Mouse (Mus musculus) intestine, postnatal 0 days (tissue): ENCODE data around the gene Mcrip1. TPM values are rescaled to one million over a fixed set of nuclear protein-coding genes. Genes with fewer than 3 reads are reported as not detected.

Experiments used
- ATAC-seq: fragments of 200-750 bp; cut with Nextera tagmentation; 2 replicates; pipeline ENCODE4 v1.8.0; 2017; ENCODE audit warnings: mild to moderate bottlenecking, moderate TSS enrichment, moderate library complexity
- H3K27ac ChIP-seq: fragments of 300-500 bp; sonication (generic); 2 replicates; pipeline ENCODE4 v1.5.1; 2014; ENCODE audit warnings: mild to moderate bottlenecking, low read depth, low read length, moderate library complexity
- H3K27me3 ChIP-seq: fragments of 300-500 bp; sonication (generic); replicated peaks from 2 replicates; pipeline ENCODE4 v1.6.1; 2014; ENCODE audit warnings: low read length, mixed read lengths; ENCODE audit not compliant: control insufficient read depth, insufficient read depth
- H3K36me3 ChIP-seq: fragments of 300-500 bp; sonication (generic); 2 replicates; pipeline ENCODE4 v1.6.1; 2014; ENCODE audit warnings: mild to moderate bottlenecking, moderate library complexity; ENCODE audit not compliant: control insufficient read depth, insufficient read depth
- H3K4me1 ChIP-seq: fragments of 300-500 bp; sonication (generic); replicated peaks from 2 replicates; pipeline ENCODE4 v1.6.1; 2014; ENCODE audit warnings: antibody characterized with exemption, low read length, mixed read lengths; ENCODE audit not compliant: control insufficient read depth, insufficient read depth
- H3K4me2 ChIP-seq: fragments of 300-500 bp; sonication (generic); replicated peaks from 2 replicates; pipeline ENCODE4 v1.6.1; 2014; ENCODE audit warnings: low read depth, mild to moderate bottlenecking, moderate library complexity
- H3K4me3 ChIP-seq: fragments of 300-500 bp; sonication (generic); 2 replicates; pipeline ENCODE4 v1.5.1; 2014; ENCODE audit warnings: low read depth, low read length
- H3K9ac ChIP-seq: fragments of 300-500 bp; sonication (generic); 2 replicates; pipeline ENCODE4 v1.6.1; 2014; ENCODE audit warnings: mild to moderate bottlenecking, low read depth, low read length
- H3K9me3 ChIP-seq: fragments of 300-500 bp; sonication (generic); 2 replicates; pipeline ENCODE4 v1.6.1; 2016; ENCODE audit warnings: mixed run types; ENCODE audit not compliant: control insufficient read depth
- CTCF ChIP-seq: sonication (generic); IDR thresholded peaks from 2 replicates; pipeline ENCODE4 v1.5.1; 2016; ENCODE audit warnings: low read depth, mild to moderate bottlenecking, control low read depth, antibody characterized with exemption, moderate library complexity
- WGBS: fragments of 180-500 bp; shearing (Covaris S2); extraction: QIAGEN DNeasy Blood & Tissue Kit; methylation state at CpG from one replicate; pipeline ENCODE4 v1.1.7; 2014; 5-methylcytosine and 5-hydroxymethylcytosine counted together
- polyA plus RNA-seq: library from polyadenylated mRNA; unstranded; fragments of >200 nt; fragmentation: Nextera tagmentation; extraction: Ambion mirVana; gene quantifications from 2 replicates; pipeline ENCODE4 v1.2.1, GENCODE M21; 2015

The Mcrip1 gene
- polyA plus RNA-seq, 1 experiment from 2014 or later: 68.7 TPM

- Histone ChIP-seq H3K27ac (peak overlapping the region; percentile 47), H3K36me3 (no peaks in the 10 kb centered on the region), H3K9ac (no peak overlapping the region), H3K4me1 (no peaks in the 10 kb centered on the region), H3K9me3 (no peaks in the 10 kb centered on the region), H3K27me3 (no peaks in the 10 kb centered on the region), H3K4me3 (no peak overlapping the region), H3K4me2 (no peak overlapping the region)
- no peak for TF ChIP-seq CTCF
- no peak for ATAC-seq
- 40% methylated on average over 5 of the region's 5 CpGs for WGBS
Observed at GRCm38 (mm10) chr11:120520967-120521540, 28.5 kb downstream of the Mcrip1 start.

- Histone ChIP-seq H3K9me3 (no peaks in the 10 kb centered on the region), H3K27me3 (no peaks in the 10 kb centered on the region), H3K4me3 (no peak overlapping the region), H3K4me1 (no peaks in the 10 kb centered on the region), H3K4me2 (no peak overlapping the region), H3K36me3 (no peaks in the 10 kb centered on the region), H3K9ac (no peak overlapping the region), H3K27ac (peak overlapping the region; percentile 47)
- TF ChIP-seq CTCF: no peak
- WGBS: 70% methylated on average over 9 of the region's 9 CpGs
- ATAC-seq: no peak
Observed at GRCm38 (mm10) chr11:120520498-120520897, 29.0 kb downstream of the Mcrip1 start.

- no peak overlapping the region for H3K4me3 ChIP-seq
- H3K36me3 ChIP-seq: no peaks in the 10 kb centered on the region
- H3K27me3 ChIP-seq: no peaks in the 10 kb centered on the region
- WGBS: 51% methylated on average over 9 of the region's 9 CpGs
- no peak overlapping the region; the same call in 1 of the 2 replicates for H3K9ac ChIP-seq
- H3K27ac ChIP-seq: 0 out of 2 replicates have a peak overlapping the region, but pooled peaks have one; percentile 7
- H3K4me1 ChIP-seq: no peaks in the 10 kb centered on the region
- H3K9me3 ChIP-seq: no peaks in the 10 kb centered on the region
- H3K4me2 ChIP-seq: no peak overlapping the region
- no peak for TF ChIP-seq CTCF
- ATAC-seq: no peak
Observed at GRCm38 (mm10) chr11:120519738-120520137, 29.8 kb downstream of the Mcrip1 start.

- Histone ChIP-seq H3K4me2 (peak overlapping the region; percentile 37; the same call in 1 of the 2 replicates), H3K27me3 (no peaks in the 10 kb centered on the region), H3K4me1 (no peaks in the 10 kb centered on the region), H3K4me3 (no peak overlapping the region), H3K9ac (0 out of 2 replicates have a peak overlapping the region, but pooled peaks have one; percentile 11), H3K27ac (peak overlapping the region; percentile 96), H3K36me3 (no peaks in the 10 kb centered on the region), H3K9me3 (no peaks in the 10 kb centered on the region)
- peak; percentile 84 for ATAC-seq
- WGBS: 26% methylated on average over 6 of the region's 6 CpGs
- no peak for TF ChIP-seq CTCF
Observed at GRCm38 (mm10) chr11:120518558-120518957, 31.0 kb downstream of the Mcrip1 start.

- Histone ChIP-seq H3K4me1 (no peaks in the 10 kb centered on the region), H3K9me3 (no peaks in the 10 kb centered on the region), H3K4me3 (no peak overlapping the region), H3K9ac (0 out of 2 replicates have a peak overlapping the region, but pooled peaks have one; percentile 11), H3K4me2 (peak overlapping the region; percentile 37; the same call in 1 of the 2 replicates), H3K27ac (peak overlapping the region; percentile 96), H3K36me3 (no peaks in the 10 kb centered on the region), H3K27me3 (no peaks in the 10 kb centered on the region)
- WGBS: 31% methylated on average over 6 of the region's 6 CpGs
- peak; percentile 87 for ATAC-seq
- TF ChIP-seq CTCF: no peak
Observed at GRCm38 (mm10) chr11:120518027-120518426, 31.5 kb downstream of the Mcrip1 start.

- H3K27ac ChIP-seq: 0 out of 2 replicates have a peak overlapping the region, but pooled peaks have one; percentile 41
- no peak overlapping the region for H3K4me3 ChIP-seq
- H3K27me3 ChIP-seq: no peaks in the 10 kb centered on the region
- H3K9ac ChIP-seq: no peak overlapping the region
- no peak for TF ChIP-seq CTCF
- H3K4me1 ChIP-seq: no peaks in the 10 kb centered on the region
- H3K9me3 ChIP-seq: no peaks in the 10 kb centered on the region
- no peak for ATAC-seq
- H3K36me3 ChIP-seq: no peaks in the 10 kb centered on the region
- H3K4me2 ChIP-seq: no peak overlapping the region
- WGBS: 78% methylated on average over 4 of the region's 4 CpGs
Observed at GRCm38 (mm10) chr11:120517147-120517546, 32.4 kb downstream of the Mcrip1 start.
